ENCODE assay signal across 8 mouse cellular contexts in the genomic region with DNA sequence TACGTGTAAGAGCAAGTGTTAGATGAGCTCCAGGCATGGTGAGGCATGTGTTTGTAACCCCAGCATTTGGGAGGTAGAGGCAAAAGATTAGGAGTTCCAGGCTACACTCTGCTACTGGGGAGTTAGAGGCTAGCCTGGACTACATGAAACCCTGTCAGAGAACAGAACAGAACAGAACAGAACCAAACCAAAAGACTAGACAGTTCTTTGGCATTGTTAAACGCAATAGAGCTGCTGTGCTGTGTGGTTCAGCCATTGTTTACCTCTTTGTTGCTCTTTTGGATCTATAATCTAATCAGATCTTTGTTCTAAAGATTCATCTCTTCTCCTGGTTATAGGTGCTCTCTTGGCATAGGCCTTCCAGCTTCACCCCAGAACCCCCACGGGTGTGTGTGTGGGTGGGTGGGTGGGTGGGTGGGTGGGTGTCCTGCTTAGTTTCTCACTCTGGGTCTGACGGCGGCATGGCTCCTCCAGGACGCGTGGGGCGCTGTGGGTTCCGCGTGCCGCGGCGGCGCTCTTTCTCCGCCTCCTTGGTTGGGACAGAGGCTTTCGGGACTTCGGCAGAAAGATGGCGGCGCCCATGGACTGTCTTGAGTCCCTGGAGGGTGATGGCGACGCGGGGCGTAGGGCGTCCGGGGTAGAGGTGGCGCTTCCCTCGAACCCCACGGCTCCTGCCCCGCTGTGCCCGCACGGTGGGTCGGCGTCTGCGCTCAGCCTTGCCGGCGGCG. TPM values are rescaled to one million over a fixed set of nuclear protein-coding genes. Genes with fewer than 3 reads are reported as not detected.
DNase-seq lines count a peak whose midpoint lies in the region; ATAC-seq lines count a peak whose summit lies in the region.

No protein-coding gene starts in this region.

- H3K9ac ChIP-seq in forebrain, embryonic 11.5 days (ENCODE audit: low read length) = peak overlapping the region; percentile 89
- H3K9ac ChIP-seq in heart, embryonic 16.5 days (ENCODE audit: low read length) = peak overlapping the region; percentile 85
- H3K9ac ChIP-seq in liver, embryonic 15.5 days = peak overlapping the region; percentile 84
- peak overlapping the region; percentile 82 for H3K9ac ChIP-seq in neural tube, embryonic 12.5 days

- DNase-seq in c-Kit-positive CD71-positive TER-119-negative erythroid progenitor cells, embryonic 14.5 days (ENCODE audit: low read depth) = peak; percentile 70
- DNase-seq in forebrain, embryonic 11.5 days (ENCODE audit: low spot score) = peak; percentile 94
- peak; percentile 88 to 91 for DNase-seq in kidney, postnatal 36 days
- DNase-seq in telencephalon, adult 2 months (ENCODE audit: low read depth, low spot score) = peak; percentile 89

- peak overlapping the region; percentile 71 for H3K27ac ChIP-seq in forebrain, embryonic 11.5 days (ENCODE audit: low read depth, low read length)
- H3K27ac ChIP-seq in heart, embryonic 16.5 days (ENCODE audit: low read length) = peak overlapping the region; percentile 86
- peak overlapping the region; percentile 80 for H3K27ac ChIP-seq in liver, embryonic 15.5 days (replicated peaks)
- H3K27ac ChIP-seq in neural tube, embryonic 12.5 days = peak overlapping the region; percentile 63

- no peaks in the 10 kb centered on the region for H3K4me1 ChIP-seq in forebrain, embryonic 11.5 days (replicated peaks; ENCODE audit: control insufficient read depth, insufficient read depth, low read length)
- H3K4me1 ChIP-seq in heart, embryonic 16.5 days (ENCODE audit: control insufficient read depth, insufficient read depth, low read length) = peaks cover 4% of the 10 kb centered on the region; the same call in 1 of the 2 replicates
- H3K4me1 ChIP-seq in liver, embryonic 15.5 days (replicated peaks) = peaks cover 24% of the 10 kb centered on the region
- H3K4me1 ChIP-seq in neural tube, embryonic 12.5 days = no peaks in the 10 kb centered on the region

- no peaks in the 10 kb centered on the region for H3K36me3 ChIP-seq in forebrain, embryonic 11.5 days (ENCODE audit: control insufficient read depth, insufficient read depth, low read length)
- peaks cover 14% of the 10 kb centered on the region for H3K36me3 ChIP-seq in heart, embryonic 16.5 days (ENCODE audit: control insufficient read depth, insufficient read depth)
- peaks cover 5% of the 10 kb centered on the region; the same call in 1 of the 2 replicates for H3K36me3 ChIP-seq in liver, embryonic 15.5 days (replicated peaks)
- H3K36me3 ChIP-seq in neural tube, embryonic 12.5 days = peaks cover 7% of the 10 kb centered on the region; the same call in 1 of the 2 replicates

- H3K4me3 ChIP-seq in forebrain, embryonic 11.5 days (ENCODE audit: low read depth, low read length) = peak overlapping the region; percentile 86
- peak overlapping the region; percentile 92 for H3K4me3 ChIP-seq in heart, embryonic 16.5 days (ENCODE audit: low read length)
- H3K4me3 ChIP-seq in liver, embryonic 15.5 days (replicated peaks) = peak overlapping the region; percentile 98
- peak overlapping the region; percentile 81 for H3K4me3 ChIP-seq in neural tube, embryonic 12.5 days

- 3% methylated on average over 37 of the region's 37 CpGs for WGBS in forebrain, embryonic 11.5 days
- 5% methylated on average over 37 of the region's 37 CpGs for WGBS in heart, embryonic 16.5 days
- 4% methylated on average over 36 of the region's 37 CpGs for WGBS in liver, embryonic 15.5 days (ENCODE audit: insufficient replicate concordance)
- WGBS in neural tube, embryonic 12.5 days = 5% methylated on average over 37 of the region's 37 CpGs

- ATAC-seq in CD4-positive, CD25-positive, alpha-beta regulatory T cell, adult 4 months = peak; percentile 97
- ATAC-seq in forebrain, embryonic 11.5 days (replicated peaks; ENCODE audit: low FRiP score) = peak; percentile 99
- peak; percentile 96 for ATAC-seq in heart, embryonic 16.5 days (replicated peaks; ENCODE audit: extremely low read depth, insufficient read depth, low FRiP score)
- peak; percentile 91 for ATAC-seq in liver, embryonic 15.5 days (ENCODE audit: insufficient read depth)
- ATAC-seq in neural tube, embryonic 12.5 days (ENCODE audit: low FRiP score, low read depth) = peak; percentile 98

- H3K9me3 ChIP-seq in forebrain, embryonic 11.5 days (ENCODE audit: control insufficient read depth, low read length) = no peaks in the 10 kb centered on the region
- no peaks in the 10 kb centered on the region for H3K9me3 ChIP-seq in heart, embryonic 16.5 days (replicated peaks; ENCODE audit: control insufficient read depth, low read length)
- H3K9me3 ChIP-seq in liver, embryonic 15.5 days (replicated peaks) = no peaks in the 10 kb centered on the region
- H3K9me3 ChIP-seq in neural tube, embryonic 12.5 days = no peaks in the 10 kb centered on the region

- H3K4me2 ChIP-seq in forebrain, embryonic 11.5 days (ENCODE audit: low read depth, low read length, severe bottlenecking) = peak overlapping the region; percentile 45
- peak overlapping the region; percentile 77 for H3K4me2 ChIP-seq in heart, embryonic 16.5 days (ENCODE audit: low read depth, low read length)
- peak overlapping the region; percentile 71 for H3K4me2 ChIP-seq in liver, embryonic 15.5 days
- peak overlapping the region; percentile 69 for H3K4me2 ChIP-seq in neural tube, embryonic 12.5 days (replicated peaks)

- no peaks in the 10 kb centered on the region for H3K27me3 ChIP-seq in forebrain, embryonic 11.5 days (ENCODE audit: control insufficient read depth, insufficient read depth, low read length)
- no peaks in the 10 kb centered on the region for H3K27me3 ChIP-seq in heart, embryonic 16.5 days (ENCODE audit: control insufficient read depth, insufficient read depth, low read length)
- no peaks in the 10 kb centered on the region for H3K27me3 ChIP-seq in liver, embryonic 15.5 days
- H3K27me3 ChIP-seq in neural tube, embryonic 12.5 days (replicated peaks) = no peaks in the 10 kb centered on the region

RNA-seq across cellular contexts. Expression of a gene that starts 7.5 kb away (rescaled TPM):
- 10 to 100 TPM; 14.4 to 15.2 TPM for polyA plus RNA-seq in CD4-positive, CD25-positive, alpha-beta regulatory T cell, adult 4 months (2017; shearing (Covaris generic))
- polyA plus RNA-seq in forebrain, embryonic 11.5 days (2014; fragmentation: Nextera tagmentation; extraction: Ambion mirVana) = 20.7 and 24.8 TPM in 2 replicates
- 10.5 and 11.2 TPM in 2 replicates for polyA plus RNA-seq in heart, embryonic 16.5 days (2015; fragmentation: Nextera tagmentation; extraction: Ambion mirVana)
- 6.1 and 6.7 TPM in 2 replicates for polyA plus RNA-seq in liver, embryonic 15.5 days (2015; fragmentation: Nextera tagmentation; extraction: Ambion mirVana)
- polyA plus RNA-seq in neural tube, embryonic 12.5 days (2016; fragmentation: Nextera tagmentation; extraction: Ambion mirVana) = 15.9 and 16.2 TPM in 2 replicates

RNA-seq across cellular contexts. Expression of a gene that starts 41.3 kb away (rescaled TPM):
- polyA plus RNA-seq in CD4-positive, CD25-positive, alpha-beta regulatory T cell, adult 4 months (2017; shearing (Covaris generic)) = 1 to 10 TPM in 1 of 2 experiments, under 1 TPM in 1; 0.58 to 1.1 TPM
- 18.0 and 18.9 TPM in 2 replicates for polyA plus RNA-seq in forebrain, embryonic 11.5 days (2014; fragmentation: Nextera tagmentation; extraction: Ambion mirVana)
- 7.1 and 8.2 TPM in 2 replicates for polyA plus RNA-seq in heart, embryonic 16.5 days (2015; fragmentation: Nextera tagmentation; extraction: Ambion mirVana)
- 16.3 and 17.3 TPM in 2 replicates for polyA plus RNA-seq in liver, embryonic 15.5 days (2015; fragmentation: Nextera tagmentation; extraction: Ambion mirVana)
- 16.7 and 17.7 TPM in 2 replicates for polyA plus RNA-seq in neural tube, embryonic 12.5 days (2016; fragmentation: Nextera tagmentation; extraction: Ambion mirVana)

RNA-seq across cellular contexts. Expression of a gene that starts 51.1 kb away (rescaled TPM):
- 10 to 100 TPM; 71.6 to 76.5 TPM for polyA plus RNA-seq in CD4-positive, CD25-positive, alpha-beta regulatory T cell, adult 4 months (2017; shearing (Covaris generic))
- 119 and 124 TPM in 2 replicates for polyA plus RNA-seq in forebrain, embryonic 11.5 days (2014; fragmentation: Nextera tagmentation; extraction: Ambion mirVana)
- 66.7 and 76.0 TPM in 2 replicates for polyA plus RNA-seq in heart, embryonic 16.5 days (2015; fragmentation: Nextera tagmentation; extraction: Ambion mirVana)
- 22.7 and 24.9 TPM in 2 replicates for polyA plus RNA-seq in liver, embryonic 15.5 days (2015; fragmentation: Nextera tagmentation; extraction: Ambion mirVana)
- polyA plus RNA-seq in neural tube, embryonic 12.5 days (2016; fragmentation: Nextera tagmentation; extraction: Ambion mirVana) = 121 and 122 TPM in 2 replicates

Comparison
In these comparisons a context has a peak if more than half of its experiments do, and no peak if none do; other contexts are left out.
1. Peak in every context shown above with its lines: DNase-seq, ATAC-seq, H3K4me3 ChIP-seq and H3K27ac ChIP-seq.